Mouse (Mus musculus): ENCODE measurements around the gene Phox2b.

The Phox2b gene

DNA sequence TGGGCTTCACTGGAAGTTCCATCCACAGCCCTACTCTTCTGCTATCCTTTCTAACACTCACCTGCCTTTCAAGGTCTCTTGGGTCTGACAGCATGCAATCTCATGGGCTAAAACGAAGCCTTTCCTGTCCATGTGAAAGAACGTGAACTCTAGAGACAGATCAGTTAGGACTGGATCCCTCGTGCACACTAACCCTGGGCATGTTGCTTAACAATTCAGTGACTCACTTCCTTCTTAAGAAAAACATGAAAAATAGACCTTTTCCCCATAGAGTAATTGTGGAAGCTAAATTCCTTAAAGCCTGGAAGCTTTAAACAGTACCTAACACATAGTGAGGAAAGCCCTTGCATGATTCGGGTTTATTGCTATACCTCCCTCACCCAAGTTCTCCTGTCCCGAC lies 8.2 kb downstream of the Phox2b start:
- no peak for DNase-seq

DNA sequence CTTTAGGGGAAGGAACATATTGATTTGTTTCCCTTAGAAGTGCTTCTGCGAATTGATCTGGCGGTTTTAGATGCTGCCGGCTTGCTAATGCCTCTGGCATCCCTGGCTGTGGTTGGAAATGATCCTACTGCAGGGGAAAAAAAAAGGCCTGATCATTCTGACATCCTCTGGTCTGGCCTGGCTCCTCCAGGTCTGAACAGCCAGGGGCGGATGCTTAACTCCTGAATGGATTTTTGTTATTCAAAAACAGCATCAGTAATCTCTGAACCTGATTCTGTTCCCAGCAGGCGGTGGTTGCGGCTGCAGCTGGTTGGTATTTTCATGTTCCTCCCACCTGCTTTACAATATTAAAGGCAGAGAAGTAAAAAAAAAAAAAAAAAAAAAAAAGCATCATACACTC lies 16.0 kb downstream of the Phox2b start:
- no peak for DNase-seq

DNA sequence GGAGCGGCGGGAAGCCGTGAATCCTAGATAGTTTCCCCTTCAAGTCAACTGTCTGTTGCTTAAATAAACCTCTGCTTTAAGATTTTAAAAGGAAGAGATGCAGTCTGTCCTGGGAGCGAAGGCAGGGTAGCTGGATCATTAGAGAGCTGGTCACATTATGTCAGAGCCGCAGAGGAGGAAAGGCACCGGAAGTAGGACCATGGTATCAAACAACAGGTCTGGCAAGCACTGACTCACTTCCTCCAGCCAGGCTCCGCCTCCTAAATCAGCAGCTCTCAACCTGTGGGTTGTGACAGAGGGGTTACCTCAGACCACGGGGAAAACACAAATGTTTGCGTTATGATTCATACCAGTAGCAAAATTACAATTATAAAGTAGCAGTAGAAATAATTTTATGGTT lies 35.5 kb downstream of the Phox2b start:
- DNase-seq: no peak

DNA sequence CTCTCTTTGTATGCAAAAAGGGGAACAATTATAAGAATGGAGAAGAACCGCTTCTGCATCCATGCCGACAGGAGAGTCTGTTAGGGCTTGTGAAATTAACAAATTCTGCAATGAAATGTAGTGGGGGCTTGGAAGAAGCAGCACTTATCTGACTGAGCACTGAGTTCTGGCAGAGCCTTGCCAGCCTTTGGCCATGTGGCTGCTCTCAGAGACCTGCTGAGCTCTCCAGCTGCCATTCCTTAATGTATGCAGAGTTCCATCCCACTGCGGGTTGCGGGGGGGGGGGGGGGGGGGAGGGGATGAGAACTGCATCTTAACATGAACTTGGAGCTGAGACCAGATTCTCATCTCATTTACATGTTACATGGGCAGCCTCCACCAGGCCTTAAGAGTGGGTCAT lies 38.6 kb downstream of the Phox2b start:
- no peak for DNase-seq

DNA sequence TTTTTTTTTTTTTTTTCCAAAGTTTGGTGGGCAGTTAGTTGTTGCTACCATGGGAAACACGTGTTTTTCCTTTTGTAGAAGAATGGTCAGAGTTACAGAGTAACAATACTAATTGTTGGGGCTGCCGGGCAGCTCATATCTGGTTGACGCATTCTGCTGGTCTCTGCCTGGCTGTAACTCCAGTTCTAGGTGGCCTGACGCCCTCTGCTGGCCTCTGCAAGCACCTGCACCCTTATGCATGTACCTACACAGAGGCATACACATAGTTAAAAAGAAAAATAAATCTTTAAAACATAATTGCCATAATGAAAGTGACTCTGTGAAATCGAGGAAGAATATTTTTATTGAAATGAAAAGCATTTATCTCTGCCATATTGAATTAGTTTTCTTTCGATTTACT lies 41.3 kb downstream of the Phox2b start:
- no peak for DNase-seq

DNA sequence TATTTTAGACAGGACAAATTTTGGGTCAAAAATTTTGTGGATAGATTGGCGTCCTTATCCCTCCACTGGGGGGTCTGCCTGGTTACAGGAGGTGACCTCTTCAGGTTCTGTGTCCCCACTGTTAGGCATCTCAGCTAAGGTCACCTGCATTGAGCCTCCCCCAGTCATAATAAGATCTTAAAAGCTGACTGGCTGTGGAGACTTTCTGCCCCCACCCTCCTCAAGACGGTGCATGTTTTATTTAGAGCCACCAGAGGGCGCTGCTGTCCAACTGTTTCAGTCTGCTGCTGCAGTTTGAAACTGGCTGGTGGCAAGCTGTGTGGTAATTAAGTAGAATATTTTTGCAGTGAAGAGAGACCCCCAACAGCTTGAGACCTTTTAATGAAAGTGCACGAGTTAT lies 51.1 kb downstream of the Phox2b start:
- peak; percentile 34 to 60 for DNase-seq

Measured in cerebellum, adult 18-20 months (tissue).